7 mouse cellular contexts compared by ENCODE assay signal in genomic region chr7:48750164-48750809, GRCm38 (mm10). TPM values are rescaled to one million over a fixed set of nuclear protein-coding genes. Genes with fewer than 3 reads are reported as not detected.
DNase-seq lines count a peak whose midpoint lies in the region; ATAC-seq lines count a peak whose summit lies in the region.

No protein-coding gene starts in this region.

- peaks cover 5% of the 10 kb centered on the region; the same call in 1 of the 2 replicates for H3K4me1 ChIP-seq in embryonic facial prominence, embryonic 13.5 days
- H3K4me1 ChIP-seq in intestine, embryonic 16.5 days (ENCODE audit: control insufficient read depth, insufficient read depth, low read length): 0 out of 2 replicates have a peak, but pooled peaks cover 6% of the 10 kb centered on the region
- H3K4me1 ChIP-seq in liver, embryonic 15.5 days (replicated peaks): peaks cover 12% of the 10 kb centered on the region
- peaks cover 6% of the 10 kb centered on the region; the same call in 1 of the 2 replicates for H3K4me1 ChIP-seq in neural tube, embryonic 13.5 days (replicated peaks)

- WGBS in embryonic facial prominence, embryonic 13.5 days: 64% methylated on average over 8 of the region's 8 CpGs
- 54% methylated on average over 8 of the region's 8 CpGs for WGBS in intestine, embryonic 16.5 days
- 46% methylated on average over 8 of the region's 8 CpGs for WGBS in liver, embryonic 15.5 days (ENCODE audit: insufficient replicate concordance)
- whole genome bisulfite sequencing in neural tube, embryonic 13.5 days: 61% methylated on average over 8 of the region's 8 CpGs

- no peak for ATAC-seq in embryonic facial prominence, embryonic 13.5 days (ENCODE audit: insufficient number of reproducible peaks, insufficient read depth, low FRiP score, low TSS enrichment, low read depth)
- ATAC-seq in intestine, embryonic 16.5 days: peak; percentile 75
- ATAC-seq in liver, embryonic 15.5 days (ENCODE audit: insufficient read depth): no peak
- ATAC-seq in neural tube, embryonic 13.5 days (ENCODE audit: low read depth): peak; percentile 15; the same call in 1 of the 2 replicates

- H3K27ac ChIP-seq in embryonic facial prominence, embryonic 13.5 days: no peak overlapping the region
- H3K27ac ChIP-seq in intestine, embryonic 16.5 days (ENCODE audit: low read length): peak overlapping the region; percentile 79
- no peak overlapping the region for H3K27ac ChIP-seq in liver, embryonic 15.5 days (replicated peaks)
- no peak overlapping the region for H3K27ac ChIP-seq in neural tube, embryonic 13.5 days (replicated peaks)

- no peaks in the 10 kb centered on the region for H3K36me3 ChIP-seq in embryonic facial prominence, embryonic 13.5 days
- no peaks in the 10 kb centered on the region for H3K36me3 ChIP-seq in intestine, embryonic 16.5 days (ENCODE audit: control insufficient read depth, insufficient read depth, low read length)
- no peaks in the 10 kb centered on the region for H3K36me3 ChIP-seq in liver, embryonic 15.5 days (replicated peaks)
- H3K36me3 ChIP-seq in neural tube, embryonic 13.5 days: no peaks in the 10 kb centered on the region

- no peaks in the 10 kb centered on the region for H3K9me3 ChIP-seq in embryonic facial prominence, embryonic 13.5 days
- no peaks in the 10 kb centered on the region for H3K9me3 ChIP-seq in intestine, embryonic 16.5 days (ENCODE audit: control insufficient read depth, low read length)
- H3K9me3 ChIP-seq in liver, embryonic 15.5 days (replicated peaks): no peaks in the 10 kb centered on the region
- H3K9me3 ChIP-seq in neural tube, embryonic 13.5 days: no peaks in the 10 kb centered on the region

- H3K27me3 ChIP-seq in embryonic facial prominence, embryonic 13.5 days: no peaks in the 10 kb centered on the region
- no peaks in the 10 kb centered on the region for H3K27me3 ChIP-seq in intestine, embryonic 16.5 days (replicated peaks; ENCODE audit: control insufficient read depth, insufficient read depth, low read length)
- H3K27me3 ChIP-seq in liver, embryonic 15.5 days: no peaks in the 10 kb centered on the region
- peaks cover 18% of the 10 kb centered on the region; the same call in 1 of the 2 replicates for H3K27me3 ChIP-seq in neural tube, embryonic 13.5 days

- no peak overlapping the region for H3K9ac ChIP-seq in embryonic facial prominence, embryonic 13.5 days
- H3K9ac ChIP-seq in intestine, embryonic 16.5 days (ENCODE audit: low read depth, low read length): 0 out of 2 replicates have a peak overlapping the region, but pooled peaks have one; percentile 19
- no peak overlapping the region for H3K9ac ChIP-seq in liver, embryonic 15.5 days
- no peak overlapping the region for H3K9ac ChIP-seq in neural tube, embryonic 13.5 days

- H3K4me3 ChIP-seq in embryonic facial prominence, embryonic 13.5 days: peak overlapping the region; percentile 45; the same call in 1 of the 2 replicates
- H3K4me3 ChIP-seq in intestine, embryonic 16.5 days (ENCODE audit: low read length): no peak overlapping the region
- H3K4me3 ChIP-seq in liver, embryonic 15.5 days (replicated peaks): no peak overlapping the region
- H3K4me3 ChIP-seq in neural tube, embryonic 13.5 days: no peak overlapping the region

- H3K4me2 ChIP-seq in embryonic facial prominence, embryonic 13.5 days: peak overlapping the region; percentile 85
- peak overlapping the region; percentile 95 for H3K4me2 ChIP-seq in intestine, embryonic 16.5 days (ENCODE audit: low read depth, low read length)
- H3K4me2 ChIP-seq in liver, embryonic 15.5 days: peak overlapping the region; percentile 82
- peak overlapping the region; percentile 70 for H3K4me2 ChIP-seq in neural tube, embryonic 13.5 days

- peak; percentile 40 to 42 for DNase-seq in lung, adult 18-20 months
- DNase-seq in lung, postnatal 14 days: no peak
- no peak for DNase-seq in ovary, adult 18-20 months (ENCODE audit: low spot score)

RNA-seq across cellular contexts. Expression of gene Zdhhc13, which starts 38.5 kb away (rescaled TPM):
- polyA plus RNA-seq in embryonic facial prominence, embryonic 13.5 days (2015; fragmentation: Nextera tagmentation; extraction: Ambion mirVana): 28.5 and 30.4 TPM in 2 replicates
- polyA plus RNA-seq in intestine, embryonic 16.5 days (2015; fragmentation: Nextera tagmentation; extraction: Ambion mirVana): 41.1 and 42.5 TPM in 2 replicates
- 10.8 and 11.2 TPM in 2 replicates for polyA plus RNA-seq in liver, embryonic 15.5 days (2015; fragmentation: Nextera tagmentation; extraction: Ambion mirVana)
- 39.8 and 41.2 TPM in 2 replicates for polyA plus RNA-seq in neural tube, embryonic 13.5 days (2015; fragmentation: Nextera tagmentation; extraction: Ambion mirVana)

Comparison
In these comparisons a context has a peak if more than half of its experiments do, and no peak if none do; other contexts are left out.
1. DNase-seq: peak in lung, adult 18-20 months (2 of 2); none in lung, postnatal 14 days (single experiment) and ovary, adult 18-20 months (single experiment).
2. ATAC-seq: peak in intestine, embryonic 16.5 days (single experiment) and neural tube, embryonic 13.5 days (single experiment); none in embryonic facial prominence, embryonic 13.5 days (single experiment) and liver, embryonic 15.5 days (single experiment).
3. Peak in every context shown above with its lines, with median percentiles within 50 percentile points of each other: H3K4me2 ChIP-seq.